Mouse (Mus musculus): Measurements from ENCODE around the gene Itih2.

The Itih2 gene

GRCm38 (mm10) chr2:10131296-10131695, at the start of gene Itih2:
TSS of gene Itih2 (minus strand) at chr2:10131396.
- no peak for DNase-seq (ENCODE audit: low spot score in 2 of 2)

- DNase-seq (ENCODE audit: low spot score in 2 of 2): no peak
Measured at GRCm38 (mm10) chr2:10169991-10170390, 38.8 kb upstream of the Itih2 start.

- DNase-seq (ENCODE audit: low spot score in 2 of 2): no peak
Measured at GRCm38 (mm10) chr2:10168016-10168415, 36.8 kb upstream of the Itih2 start.

- no peak for DNase-seq (ENCODE audit: low spot score in 2 of 2)
Measured at GRCm38 (mm10) chr2:10167283-10167682, 36.1 kb upstream of the Itih2 start.

- DNase-seq (ENCODE audit: low spot score in 2 of 2): no peak
Measured at GRCm38 (mm10) chr2:10166635-10167034, 35.4 kb upstream of the Itih2 start.

- DNase-seq (ENCODE audit: low spot score in 2 of 2): no peak
Measured at GRCm38 (mm10) chr2:10162011-10162410, 30.8 kb upstream of the Itih2 start.

- DNase-seq (ENCODE audit: low spot score in 2 of 2): no peak
Measured at GRCm38 (mm10) chr2:10157184-10157583, 26.0 kb upstream of the Itih2 start.

GRCm38 (mm10) chr2:10153201-10154075, 22.2 kb upstream of the Itih2 start, which contains the start of gene Itih5:
TSS of gene Itih5 (plus strand) at chr2:10153571.
- no peak for DNase-seq (ENCODE audit: low spot score in 2 of 2)

- DNase-seq (ENCODE audit: low spot score in 2 of 2): no peak
Measured at GRCm38 (mm10) chr2:10152590-10152989, 21.4 kb upstream of the Itih2 start.

- DNase-seq (ENCODE audit: low spot score in 2 of 2): peak; percentile 10 to 17
Measured at GRCm38 (mm10) chr2:10147176-10147575, 16.0 kb upstream of the Itih2 start.

GRCm38 (mm10) chr2:10145514-10145913, 14.3 kb upstream of the Itih2 start:
- no peak for DNase-seq (ENCODE audit: low spot score in 2 of 2)

- peak; percentile 36 to 53 for DNase-seq (ENCODE audit: low spot score in 2 of 2)
Measured at GRCm38 (mm10) chr2:10142472-10143454, 11.6 kb upstream of the Itih2 start.

GRCm38 (mm10) chr2:10140456-10140855, 9.3 kb upstream of the Itih2 start:
- DNase-seq (ENCODE audit: low spot score in 2 of 2): no peak

GRCm38 (mm10) chr2:10137320-10137719, 6.1 kb upstream of the Itih2 start:
- no peak for DNase-seq (ENCODE audit: low spot score in 2 of 2)

- DNase-seq (ENCODE audit: low spot score in 2 of 2): no peak
Measured at GRCm38 (mm10) chr2:10133941-10134340, 2.7 kb upstream of the Itih2 start.

- no peak for DNase-seq (ENCODE audit: low spot score in 2 of 2)
Measured at GRCm38 (mm10) chr2:10132128-10132527, 932 bp upstream of the Itih2 start.

GRCm38 (mm10) chr2:10130341-10130990, 730 bp downstream of the Itih2 start:
- DNase-seq (ENCODE audit: low spot score in 2 of 2): peak in 1 of 2 experiments; percentile 8

- DNase-seq (ENCODE audit: low spot score in 2 of 2): no peak
Measured at GRCm38 (mm10) chr2:10128571-10128970, 2.6 kb downstream of the Itih2 start.

- DNase-seq (ENCODE audit: low spot score in 2 of 2): no peak
Measured at GRCm38 (mm10) chr2:10127471-10127870, 3.7 kb downstream of the Itih2 start.

GRCm38 (mm10) chr2:10126122-10126521, 5.1 kb downstream of the Itih2 start:
- no peak for DNase-seq (ENCODE audit: low spot score in 2 of 2)

- no peak for DNase-seq (ENCODE audit: low spot score in 2 of 2)
Measured at GRCm38 (mm10) chr2:10121826-10122225, 9.4 kb downstream of the Itih2 start.

- no peak for DNase-seq (ENCODE audit: low spot score in 2 of 2)
Measured at GRCm38 (mm10) chr2:10119276-10119675, 11.9 kb downstream of the Itih2 start.

Measured in frontal cortex, postnatal 14 days (tissue).